Mouse (Mus musculus): ENCODE data around the gene Abcb4.
"Not testable (repeated sequence)": the region's sequence is repeated elsewhere in the genome, so short reads cannot be mapped to it uniquely, and the experiment has no call there.

Abcb4 gene

GRCm38 (mm10) chr5:8911567-8912198 is 18.2 kb downstream of the Abcb4 start:
- no peak for DNase-seq

DNA sequence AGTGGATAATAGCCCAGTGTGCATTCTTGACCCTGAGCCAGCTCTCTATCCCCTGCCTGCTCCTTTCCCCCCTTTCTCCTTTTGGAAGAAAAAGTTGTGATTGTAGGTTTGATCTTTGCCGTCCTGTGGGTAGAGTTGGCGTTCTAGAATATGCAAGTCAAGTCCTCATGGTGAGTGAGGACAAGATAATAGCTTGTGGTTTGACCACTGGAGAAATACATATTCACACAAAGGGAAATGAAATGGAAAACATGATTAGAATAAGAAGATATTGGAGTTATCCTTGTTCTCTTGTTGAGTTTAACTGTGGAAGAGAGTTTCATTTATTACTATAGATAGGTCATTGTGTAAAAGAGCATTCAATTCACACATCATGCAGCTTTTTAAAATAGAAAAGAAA is 22.9 kb downstream of the Abcb4 start:
- DNase-seq: no peak

DNA sequence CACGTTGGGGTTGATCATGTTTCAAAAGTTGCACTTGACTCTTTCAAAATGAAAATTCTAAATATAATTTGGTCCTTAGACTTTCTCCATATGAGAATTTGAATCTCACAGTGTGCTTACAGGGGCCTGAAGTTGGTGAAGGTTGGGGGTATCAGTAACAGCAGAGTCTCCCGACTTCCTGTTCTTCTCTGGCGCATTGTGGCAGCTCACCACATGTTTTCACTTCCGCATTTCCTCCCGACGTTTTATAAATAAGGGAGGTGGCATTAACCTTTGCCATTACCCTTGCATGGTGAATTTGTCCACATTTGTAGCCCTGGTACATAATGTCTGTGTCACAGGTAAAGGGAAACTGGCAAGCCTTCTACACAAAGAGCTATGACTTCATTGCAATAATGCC is 23.6 kb downstream of the Abcb4 start:
- no peak for DNase-seq

GRCm38 (mm10) chr5:8928440-8928839 is 34.9 kb downstream of the Abcb4 start:
- DNase-seq: peak; percentile 20

GRCm38 (mm10) chr5:8937965-8938364 is 44.4 kb downstream of the Abcb4 start:
- no peak for DNase-seq

- DNase-seq: not testable (repeated sequence)
Measured at GRCm38 (mm10) chr5:8941266-8941665, 47.7 kb downstream of the Abcb4 start.

DNA sequence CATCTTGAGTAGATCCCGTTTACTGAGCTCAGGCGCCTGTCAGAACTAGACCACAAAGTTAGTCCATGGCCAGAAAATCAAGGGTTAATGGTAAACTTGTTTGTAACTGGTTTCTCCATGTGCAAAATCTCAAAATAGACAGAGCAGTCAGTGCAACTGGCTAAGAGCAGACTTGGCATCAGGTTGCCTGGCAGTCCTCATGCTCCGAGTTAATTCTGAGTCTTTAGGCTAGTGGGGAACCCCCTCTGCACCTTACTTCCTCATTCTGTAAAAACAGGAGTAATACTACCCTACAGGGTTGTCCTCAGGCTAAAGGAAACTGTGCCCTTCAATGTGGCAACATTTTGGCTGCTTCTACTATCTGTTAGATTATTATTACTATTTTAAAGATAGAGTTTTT is 50.3 kb downstream of the Abcb4 start:
- DNase-seq: no peak

GRCm38 (mm10) chr5:8947423-8948110 is 54.0 kb downstream of the Abcb4 start:
- DNase-seq: no peak

DNA sequence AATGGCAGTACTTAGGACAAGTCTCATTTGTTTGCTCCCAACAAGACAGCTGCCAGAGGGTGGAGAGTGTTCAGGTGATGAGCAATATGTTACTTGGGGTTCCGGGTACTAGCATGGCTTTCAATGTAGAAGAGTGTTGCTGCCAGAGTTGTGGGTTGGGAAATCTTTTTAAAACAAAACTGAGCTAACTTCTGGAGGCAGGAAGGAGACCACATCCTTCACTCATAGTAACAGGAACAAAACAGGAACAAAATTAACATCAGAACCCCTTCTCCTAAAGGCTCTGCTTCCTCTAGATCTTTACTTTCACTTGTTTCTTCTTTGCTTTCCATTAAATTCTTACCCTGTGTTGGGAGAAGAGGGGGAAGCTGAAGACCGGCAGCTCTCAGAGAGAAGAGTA is 60.1 kb downstream of the Abcb4 start:
- DNase-seq: no peak

- DNase-seq: no peak
Measured at GRCm38 (mm10) chr5:8955544-8955943, 62.0 kb downstream of the Abcb4 start.

- DNase-seq: no peak
Measured at GRCm38 (mm10) chr5:8960534-8960933, 67.0 kb downstream of the Abcb4 start.

DNA sequence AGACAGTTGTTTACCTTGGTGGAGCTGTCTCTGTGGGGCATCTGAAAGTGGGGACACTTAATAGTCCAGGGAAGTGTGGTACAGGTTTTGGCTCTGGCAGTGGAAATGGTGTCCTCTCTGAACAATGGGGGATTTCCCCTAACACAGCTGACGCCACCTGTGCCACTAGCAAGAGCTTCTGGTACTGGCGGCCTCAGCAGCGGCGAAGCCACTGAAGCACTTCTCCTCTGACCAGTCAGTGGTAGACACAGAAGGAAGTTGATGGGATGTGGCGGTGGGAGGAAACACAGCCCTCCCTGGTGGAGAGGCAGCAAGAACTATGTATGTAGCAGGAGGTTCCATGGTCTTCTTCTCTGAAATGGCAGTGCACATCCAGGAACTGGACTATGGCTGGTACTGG is 71.0 kb downstream of the Abcb4 start:
- DNase-seq: no peak

GRCm38 (mm10) chr5:8970694-8971093 is 77.2 kb downstream of the Abcb4 start:
- no peak for DNase-seq

GRCm38 (mm10) chr5:8972355-8972754 is 78.8 kb downstream of the Abcb4 start:
- DNase-seq: no peak

GRCm38 (mm10) chr5:8974721-8975120 is 81.2 kb downstream of the Abcb4 start:
- no peak for DNase-seq

DNA sequence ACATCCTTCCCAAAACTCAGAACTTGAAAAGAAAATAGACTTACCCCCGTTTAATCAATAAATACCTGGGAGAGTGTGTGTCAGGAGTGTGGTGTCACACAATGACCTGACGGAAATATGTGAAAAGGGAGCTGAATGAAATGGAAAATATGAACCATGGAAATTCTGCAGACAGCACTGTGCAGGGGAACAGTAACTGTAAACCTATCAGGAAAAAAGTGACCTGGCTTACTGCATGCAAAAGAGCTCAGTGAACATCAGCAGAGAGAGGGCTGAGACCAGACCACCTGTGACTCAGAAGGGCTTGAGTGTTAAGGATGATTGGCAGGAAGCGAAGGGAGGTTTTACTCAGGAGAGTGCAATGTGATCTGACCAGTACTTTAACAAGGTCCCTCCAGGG is 92.0 kb downstream of the Abcb4 start:
- no peak for DNase-seq

GRCm38 (mm10) chr5:8987925-8988324 is 94.4 kb downstream of the Abcb4 start:
- DNase-seq: no peak

- DNase-seq: no peak
Measured at GRCm38 (mm10) chr5:8990526-8990925, 97.0 kb downstream of the Abcb4 start.

- no peak for DNase-seq
Measured at GRCm38 (mm10) chr5:8991626-8992025, 98.1 kb downstream of the Abcb4 start.

DNA sequence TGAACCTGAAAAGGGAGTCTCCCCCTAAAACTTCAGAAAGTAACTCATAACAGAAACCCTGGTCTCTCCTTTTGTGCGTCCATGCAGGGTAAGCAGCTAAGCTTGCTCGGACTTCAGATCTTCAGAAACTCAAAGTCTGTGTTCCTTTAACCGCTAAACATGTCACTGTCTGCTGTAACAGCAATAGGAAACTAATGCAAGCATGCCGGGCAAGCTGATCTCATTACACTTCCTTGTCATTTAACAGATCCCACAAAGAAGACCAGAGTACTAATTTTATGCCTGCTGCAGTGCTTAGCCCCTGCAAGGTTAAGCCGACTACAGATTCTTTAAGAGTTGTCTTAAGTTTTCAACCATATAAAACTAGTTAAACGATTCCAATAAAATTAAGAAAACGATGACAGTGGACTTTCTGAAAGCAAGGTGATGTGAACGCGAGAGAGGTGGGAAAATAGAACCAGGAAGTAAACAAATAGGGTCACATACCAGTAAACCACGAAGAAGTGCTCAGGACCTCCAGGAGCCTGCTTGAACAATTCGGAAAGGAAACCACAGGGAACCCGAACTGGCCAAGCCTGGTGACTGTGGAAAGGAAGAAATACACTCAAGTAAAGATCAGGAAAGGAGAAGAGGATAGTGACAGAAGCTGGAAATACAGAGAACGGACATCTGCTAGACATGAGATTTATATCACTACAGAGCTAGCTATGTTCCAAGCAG is 102.6 kb downstream of the Abcb4 start:
- no peak for DNase-seq

GRCm38 (mm10) chr5:8996686-8997512 is 103.4 kb downstream of the Abcb4 start, which contains the start of gene Crot:
Gene Crot (minus strand): TSS chr5:8997324.
- peak; percentile 95 for DNase-seq

DNA sequence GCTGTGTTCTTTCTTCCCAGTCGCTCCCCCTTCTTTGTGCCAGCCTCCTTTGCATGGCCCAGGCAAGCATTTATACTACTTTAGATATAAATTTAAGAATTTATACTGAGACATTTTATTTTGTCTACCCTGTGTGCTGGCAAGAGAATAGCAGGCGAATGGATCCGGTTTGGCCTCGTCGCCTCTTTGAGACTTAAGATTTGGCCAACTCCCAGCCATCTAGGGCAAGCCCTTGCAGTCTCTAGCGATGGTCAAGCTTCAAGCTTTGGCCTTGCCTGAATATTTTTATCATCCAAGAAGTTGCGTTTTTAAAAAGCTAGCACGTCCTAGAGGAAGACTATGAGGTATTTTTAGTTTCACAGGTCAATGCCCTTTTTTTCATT is 104.0 kb downstream of the Abcb4 start:
- DNase-seq: no peak

- DNase-seq: no peak
Measured at GRCm38 (mm10) chr5:8999108-8999507, 105.6 kb downstream of the Abcb4 start.

All from liver (tissue).